Mouse (Mus musculus) neutrophil, adult 65 days (primary cell): ENCODE measurements around the gene Oaz1. TPM values are rescaled to one million over a fixed set of nuclear protein-coding genes. Genes with fewer than 3 reads are reported as not detected.

Source experiments
- total RNA-seq: library from RNA; stranded (reverse); gene quantifications from 2 replicates; pipeline ENCODE4 v1.2.4, GENCODE M21; 2023

Gene Oaz1
- total RNA-seq = 506 and 673 TPM in 2 replicates

DNA sequence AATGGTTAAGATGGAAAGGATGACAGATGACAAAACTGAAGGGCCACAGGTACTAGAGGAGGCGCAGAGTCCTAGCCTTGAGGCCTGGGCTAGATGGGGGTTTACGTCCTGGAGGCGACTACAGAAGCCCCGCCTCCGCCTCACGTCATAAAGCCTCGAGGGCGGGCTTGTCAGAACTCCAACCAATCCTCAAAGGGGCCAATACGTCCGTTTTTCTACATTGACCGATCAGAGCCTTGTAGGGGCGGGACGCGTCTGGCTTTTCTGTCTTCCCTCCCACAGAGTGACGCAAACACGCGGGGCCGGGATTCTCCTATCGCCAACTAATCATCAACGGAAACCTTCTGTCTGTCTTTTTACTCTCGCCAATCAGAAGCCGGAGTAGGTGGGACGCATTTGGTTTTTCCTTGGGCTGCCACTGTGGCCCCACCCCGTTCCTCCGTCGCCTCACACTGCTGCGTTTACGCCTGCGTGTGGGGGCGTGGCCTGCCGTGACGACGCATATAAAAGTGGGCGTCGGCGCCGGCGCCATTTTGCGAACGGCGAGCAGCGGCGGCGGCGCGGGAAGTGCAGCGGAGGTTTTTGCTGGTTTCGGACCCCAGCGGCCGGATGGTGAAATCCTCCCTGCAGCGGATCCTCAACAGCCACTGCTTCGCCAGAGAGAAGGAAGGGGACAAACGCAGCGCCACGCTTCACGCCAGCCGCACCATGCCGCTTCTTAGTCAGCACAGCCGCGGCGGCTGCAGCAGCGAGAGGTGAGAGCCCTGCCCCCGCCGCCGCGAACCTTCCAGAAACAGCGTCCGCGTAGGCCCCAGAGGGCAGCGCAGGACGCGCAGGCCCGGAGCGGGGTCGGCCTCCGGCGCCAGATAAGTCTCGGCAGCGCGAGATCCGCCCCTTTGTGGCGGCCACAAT lies at the start of gene Oaz1:
Gene Oaz1 (plus strand): TSS at position 506 of the 912 bp plus-strand sequence.

DNA sequence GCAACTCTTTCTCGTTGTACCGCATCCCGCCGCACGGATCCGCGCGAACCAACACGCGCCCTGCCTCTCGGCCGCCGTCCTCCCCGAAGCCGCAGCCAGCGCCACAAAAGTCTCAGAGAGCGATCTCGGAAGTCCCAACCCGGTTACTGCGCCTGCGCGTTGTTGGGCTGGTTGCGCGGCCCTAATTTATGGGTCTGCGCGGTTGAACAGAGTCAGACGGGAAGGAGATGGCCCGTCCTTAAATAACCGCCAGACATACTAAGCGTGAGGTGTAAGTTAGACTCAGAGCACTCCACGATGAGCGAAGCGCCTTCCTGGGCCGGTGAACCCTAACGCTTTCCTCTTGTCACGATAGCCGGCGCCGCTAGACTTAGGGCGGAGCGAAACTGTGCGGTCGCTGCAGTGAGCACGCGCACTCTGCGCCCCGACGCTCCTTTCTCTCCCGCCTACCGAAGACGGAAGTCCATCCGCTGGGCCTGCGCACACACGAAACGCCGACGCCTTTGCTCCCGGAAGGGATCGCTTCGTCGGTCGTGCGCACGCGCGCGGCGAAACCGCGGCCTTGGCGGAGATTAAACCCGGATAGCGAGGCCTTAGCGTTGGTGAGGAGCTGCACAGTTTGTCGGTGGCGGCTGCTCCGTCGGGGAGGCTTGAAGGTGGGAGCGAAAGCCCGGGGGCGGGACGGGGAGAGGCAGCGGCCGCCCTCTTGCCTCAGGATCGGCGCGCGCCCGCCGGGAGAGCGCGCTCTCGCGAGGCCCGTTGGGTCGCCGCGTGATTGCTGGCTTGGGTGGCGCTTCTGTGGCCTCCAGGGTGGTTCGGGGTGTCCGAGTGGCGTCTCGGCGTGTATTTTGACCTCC lies 28.1 kb upstream of the Oaz1 start, which contains the start of the genes Sf3a2 and Plekhj1:
Gene Sf3a2 (plus strand): TSS at position 49 of the 857 bp plus-strand sequence.
Gene Plekhj1 (minus strand): TSS at position 477 of the 857 bp plus-strand sequence.

DNA sequence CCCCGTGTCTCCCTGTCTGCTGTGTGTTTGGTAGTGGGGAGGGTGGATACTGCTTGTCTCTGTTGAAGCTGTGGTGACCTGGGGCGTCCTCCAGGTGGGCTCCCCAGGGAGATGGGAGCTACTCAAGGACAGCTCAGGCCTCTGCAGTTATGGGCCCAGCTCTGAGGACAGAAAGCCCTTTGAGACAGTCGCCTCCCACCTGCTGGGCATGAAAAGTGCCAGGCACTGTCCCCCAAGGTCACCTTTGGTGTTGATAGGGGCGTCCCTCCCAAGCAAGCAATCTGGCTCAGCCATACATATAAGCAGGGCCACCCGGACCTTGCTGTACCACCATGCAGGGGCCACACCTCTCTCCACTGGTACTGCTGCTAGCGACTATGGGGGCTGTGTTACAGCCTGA lies 21.5 kb upstream of the Oaz1 start, which contains the start of gene Amh:
Gene Amh (plus strand): TSS at position 328 of the 400 bp plus-strand sequence.

DNA sequence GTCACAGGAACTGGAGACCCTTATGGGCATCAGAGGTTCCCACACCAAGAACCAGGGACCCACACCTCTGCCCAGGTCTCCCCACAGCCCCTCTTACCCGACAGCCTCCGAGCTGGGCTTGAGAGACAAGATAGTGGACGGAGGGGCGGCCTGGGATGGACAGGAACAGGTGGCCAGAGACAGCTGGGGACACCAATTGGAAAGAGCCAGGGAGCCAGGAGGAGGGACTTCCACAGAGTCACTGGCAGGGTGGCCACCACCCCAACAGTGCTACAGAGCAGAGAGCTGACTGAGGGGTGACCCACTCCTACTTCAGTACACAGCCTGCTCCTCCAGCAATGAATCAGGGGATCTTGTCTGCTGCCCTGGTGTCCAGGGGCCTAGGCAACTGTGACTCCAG lies 13.1 kb upstream of the Oaz1 start, which contains the start of gene Jsrp1:
Gene Jsrp1 (minus strand): TSS at position 133 of the 400 bp plus-strand sequence.

DNA sequence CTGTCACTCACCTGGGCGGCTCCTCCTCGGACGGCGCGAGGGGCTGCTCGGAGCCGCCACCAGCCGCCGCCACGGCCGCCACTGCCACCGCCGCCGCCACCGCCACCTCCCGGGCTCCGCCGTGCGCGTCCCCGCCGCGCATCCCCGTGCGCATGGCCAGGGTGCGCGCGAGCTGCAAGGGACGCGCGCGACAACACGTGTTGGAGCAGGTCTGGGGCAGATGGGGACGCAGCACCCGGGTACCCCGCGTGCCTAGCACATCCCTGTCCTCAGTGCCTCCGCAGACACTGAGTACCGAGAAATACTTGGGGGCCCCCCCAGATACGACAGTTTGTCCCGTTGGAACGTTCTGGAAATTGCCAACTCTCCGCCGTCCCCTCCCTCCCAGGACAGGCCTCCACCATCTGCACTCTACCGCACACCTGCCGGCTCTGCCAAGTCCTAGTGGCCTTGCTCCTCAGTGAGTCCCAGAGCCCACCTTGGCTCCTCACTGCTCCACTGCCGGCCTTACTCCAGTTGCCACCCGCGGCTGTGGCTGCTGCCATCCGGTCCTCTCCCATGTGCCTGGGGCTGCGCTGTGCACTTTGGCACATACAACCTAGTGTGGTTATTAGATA lies 17.6 kb downstream of the Oaz1 start, which contains the start of gene Lingo3:
Gene Lingo3 (minus strand): TSS at position 109 of the 617 bp plus-strand sequence.

DNA sequence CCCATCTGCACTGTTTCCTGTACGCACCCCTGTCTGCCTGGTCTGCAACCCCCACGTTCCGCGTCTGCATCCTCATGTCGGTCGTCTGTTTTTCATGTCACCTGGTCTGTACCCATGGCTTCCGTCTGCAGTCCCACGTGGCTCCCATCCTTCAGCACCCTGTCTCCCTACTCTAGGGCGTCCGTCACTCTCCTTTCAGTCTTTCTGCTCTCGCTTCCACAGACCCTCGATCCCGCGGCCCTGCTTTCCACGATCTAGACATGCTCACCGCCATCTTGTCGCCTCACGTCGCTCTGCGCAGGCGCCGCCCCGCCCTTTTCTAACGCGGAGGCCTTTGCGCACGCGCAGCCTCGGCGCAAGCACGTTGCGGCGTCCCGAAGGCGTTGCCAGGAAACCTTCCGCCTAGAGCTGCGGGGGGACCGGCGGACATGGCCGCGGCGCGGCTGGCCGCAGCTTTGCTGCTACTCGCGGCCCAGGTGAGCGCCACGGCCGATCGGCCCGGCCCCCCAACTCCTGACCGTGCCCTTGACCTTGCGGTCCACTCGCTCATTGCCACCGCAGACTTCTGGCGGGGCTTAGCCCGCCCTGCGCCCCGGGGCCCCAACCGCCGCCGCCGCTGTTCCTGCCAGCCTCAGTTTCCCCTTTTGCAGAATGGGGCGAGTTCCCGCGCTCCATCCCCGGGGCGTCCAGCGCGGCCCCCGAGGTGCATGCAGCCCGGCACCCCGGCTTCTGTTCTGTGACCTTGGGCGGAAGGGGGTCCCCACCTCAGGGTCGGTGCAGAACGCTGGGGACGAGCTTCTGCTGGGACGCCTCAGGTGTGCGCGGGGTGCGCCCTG lies 28.7 kb downstream of the Oaz1 start, which contains the start of the genes Lsm7 and Sppl2b:
Gene Lsm7 (minus strand): TSS at position 297 of the 836 bp plus-strand sequence.
Gene Sppl2b (plus strand): TSS at position 363 of the 836 bp plus-strand sequence.

DNA sequence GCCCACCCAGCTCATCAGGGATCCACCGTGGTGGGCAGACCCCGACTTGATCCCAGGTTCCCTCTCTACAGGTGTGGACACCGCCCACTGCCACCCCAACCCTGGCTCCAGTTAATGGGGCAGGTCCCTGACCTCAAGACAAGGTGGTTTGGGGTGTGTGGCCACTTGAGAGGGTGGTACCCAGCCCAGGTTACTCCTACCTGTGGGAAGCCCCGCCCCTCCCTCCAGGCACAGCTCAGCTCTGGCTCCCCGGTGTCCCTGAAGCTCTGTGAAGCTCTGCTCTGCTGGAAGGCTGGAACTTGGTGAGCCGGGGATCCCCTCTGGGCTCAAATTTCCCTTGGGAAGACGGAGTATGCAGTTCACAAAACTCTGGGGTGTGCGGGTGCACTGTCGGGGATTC lies 45.1 kb downstream of the Oaz1 start, which contains the start of gene Tmprss9:
Gene Tmprss9 (plus strand): TSS at position 268 of the 400 bp plus-strand sequence.

Other genes with a start within 250 kb of the Oaz1 start
- gene Klf16, start 249.3 kb upstream of the Oaz1 start, total RNA-seq = 5.7 and 7.0 TPM in 2 replicates
- 34.9 and 41.1 TPM in 2 replicates for gene Abhd17a, start 236.3 kb upstream of the Oaz1 start, total RNA-seq
- gene Scamp4, start 223.8 kb upstream of the Oaz1 start, total RNA-seq = 6.9 and 8.2 TPM in 2 replicates
- 0.98 and 2.0 TPM in 2 replicates for gene Adat3, start 223.8 kb upstream of the Oaz1 start, total RNA-seq
- 0.77 and 0.98 TPM in 2 replicates for gene Gm49322, start 220.6 kb upstream of the Oaz1 start, total RNA-seq
- gene Csnk1g2, start 203.8 kb upstream of the Oaz1 start, total RNA-seq = 101 and 129 TPM in 2 replicates
- gene Btbd2, start 169.6 kb upstream of the Oaz1 start, total RNA-seq = 12.4 and 15.2 TPM in 2 replicates
- gene Mknk2, start 148.5 kb upstream of the Oaz1 start, total RNA-seq = 181 and 193 TPM in 2 replicates
- 140 and 155 TPM in 2 replicates for gene Mob3a, start 124.7 kb upstream of the Oaz1 start, total RNA-seq
- 8.4 and 14.1 TPM in 2 replicates for gene Izumo4, start 124.5 kb upstream of the Oaz1 start, total RNA-seq
- 99.7 and 123 TPM in 2 replicates for gene Ap3d1, start 84.4 kb upstream of the Oaz1 start, total RNA-seq
- gene Dot1l, start 71.5 kb upstream of the Oaz1 start, total RNA-seq = 21.3 and 32.2 TPM in 2 replicates
- 39.7 and 47.3 TPM in 2 replicates for gene Sf3a2, start 28.5 kb upstream of the Oaz1 start, total RNA-seq
- 62.9 and 84.6 TPM in 2 replicates for gene Plekhj1, start 28.0 kb upstream of the Oaz1 start, total RNA-seq
- gene Amh, start 21.4 kb upstream of the Oaz1 start, total RNA-seq = 0.77 and 1.2 TPM in 2 replicates
- gene Jsrp1, start 13.2 kb upstream of the Oaz1 start, total RNA-seq = not detected in 2 replicates
- not detected in 2 replicates for gene Lingo3, start 17.4 kb downstream of the Oaz1 start, total RNA-seq
- 10.1 and 19.3 TPM in 2 replicates for gene Lsm7, start 28.6 kb downstream of the Oaz1 start, total RNA-seq
- 14.0 and 15.8 TPM in 2 replicates for gene Sppl2b, start 28.6 kb downstream of the Oaz1 start, total RNA-seq
- not detected in 2 replicates for gene Tmprss9, start 45.2 kb downstream of the Oaz1 start, total RNA-seq
- gene Timm13, start 74.3 kb downstream of the Oaz1 start, total RNA-seq = 35.2 and 38.8 TPM in 2 replicates
- gene Lmnb2, start 91.6 kb downstream of the Oaz1 start, total RNA-seq = 17.8 and 24.7 TPM in 2 replicates
- gene Gadd45b, start 103.4 kb downstream of the Oaz1 start, total RNA-seq = 50.6 and 86.7 TPM in 2 replicates
- 0.23 and 0.92 TPM in 2 replicates for gene Gng7, start 188.3 kb downstream of the Oaz1 start, total RNA-seq
- not detected in 2 replicates for gene Diras1, start 199.0 kb downstream of the Oaz1 start, total RNA-seq
- 11.5 and 13.1 TPM in 2 replicates for gene Slc39a3, start 210.8 kb downstream of the Oaz1 start, total RNA-seq
- 47.2 and 56.7 TPM in 2 replicates for gene Sgta, start 233.5 kb downstream of the Oaz1 start, total RNA-seq
- 4.0 TPM in 2 replicates for gene Thop1, start 243.4 kb downstream of the Oaz1 start, total RNA-seq